Mouse (Mus musculus): ENCODE results near the gene Gadd45gip1. TPM values are rescaled to one million over a fixed set of nuclear protein-coding genes. Genes with fewer than 3 reads are reported as not detected.

The Gadd45gip1 gene
- polyA plus RNA-seq, 1 experiment: 52.9 TPM

DNA sequence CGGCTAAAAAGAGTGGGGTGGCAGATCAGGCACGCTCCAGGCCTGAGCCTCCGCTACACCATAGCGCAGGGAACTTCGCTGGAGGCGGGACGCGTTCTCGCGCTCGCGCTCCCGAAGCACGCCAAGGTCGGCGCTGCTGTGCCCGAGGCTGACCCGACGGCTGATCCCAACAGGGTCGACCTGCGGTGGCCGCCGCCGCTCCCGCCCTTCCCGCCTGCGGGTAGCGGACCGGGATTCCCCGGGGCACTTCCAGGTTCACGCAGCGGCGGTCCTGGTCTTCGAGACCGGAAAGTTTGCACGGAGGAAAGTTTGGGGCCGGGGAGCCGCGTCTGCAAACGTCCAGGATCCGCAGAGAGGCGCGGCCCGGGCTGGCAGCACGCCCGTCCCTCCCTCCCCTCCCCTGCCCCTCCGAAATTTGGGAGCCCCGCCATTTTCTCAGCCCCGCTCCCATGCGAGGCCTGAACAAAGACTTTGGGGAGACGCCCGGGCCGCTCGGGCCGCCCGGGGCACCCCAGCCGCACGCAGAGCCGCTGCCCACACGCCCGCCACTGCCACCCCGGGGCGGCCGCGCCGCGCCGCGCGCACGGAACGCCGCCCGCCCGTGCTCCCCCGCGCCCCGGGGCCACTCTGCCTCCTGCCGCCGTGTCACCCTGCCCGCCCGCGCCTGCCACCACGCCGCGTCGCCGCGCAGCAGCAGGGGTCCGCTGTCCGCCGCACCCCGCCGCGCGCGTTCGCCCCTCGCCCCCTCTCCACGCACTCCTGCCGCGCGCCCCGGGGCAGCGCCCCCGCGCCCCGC is 32.0 kb upstream of the Gadd45gip1 start:
- Histone ChIP-seq H3K36me3 (ENCODE audit: control insufficient read depth, insufficient read depth, low read length) (no peaks in the 10 kb centered on the region), H3K4me3 (ENCODE audit: control insufficient read depth, insufficient read depth, low read length) (peak overlapping the region; percentile 24), H3K27ac (ENCODE audit: control insufficient read depth, insufficient read depth, low read length) (no peak overlapping the region), H3K4me1 (replicated peaks; ENCODE audit: control insufficient read depth, insufficient read depth, low read length) (peaks cover 8% of the 10 kb centered on the region; the same call in 1 of the 2 replicates), H3K27me3 (ENCODE audit: control insufficient read depth, insufficient read depth, low read length) (no peaks in the 10 kb centered on the region; the same call in 1 of the 2 replicates)
- DNase-seq: peak; percentile 22
- 5% methylated on average over 108 of the region's 108 CpGs for WGBS
- TF ChIP-seq CTCF (IDR thresholded peaks at IDR 0.05; ENCODE audit: borderline replicate concordance, control insufficient read depth, extremely low read depth, insufficient read depth, low read length, poor library complexity): no peak
- TF ChIP-seq POLR2A (IDR thresholded peaks at IDR 0.05; ENCODE audit: control insufficient read depth, extremely low read depth, insufficient read depth, low read length, poor library complexity): no peak

DNA sequence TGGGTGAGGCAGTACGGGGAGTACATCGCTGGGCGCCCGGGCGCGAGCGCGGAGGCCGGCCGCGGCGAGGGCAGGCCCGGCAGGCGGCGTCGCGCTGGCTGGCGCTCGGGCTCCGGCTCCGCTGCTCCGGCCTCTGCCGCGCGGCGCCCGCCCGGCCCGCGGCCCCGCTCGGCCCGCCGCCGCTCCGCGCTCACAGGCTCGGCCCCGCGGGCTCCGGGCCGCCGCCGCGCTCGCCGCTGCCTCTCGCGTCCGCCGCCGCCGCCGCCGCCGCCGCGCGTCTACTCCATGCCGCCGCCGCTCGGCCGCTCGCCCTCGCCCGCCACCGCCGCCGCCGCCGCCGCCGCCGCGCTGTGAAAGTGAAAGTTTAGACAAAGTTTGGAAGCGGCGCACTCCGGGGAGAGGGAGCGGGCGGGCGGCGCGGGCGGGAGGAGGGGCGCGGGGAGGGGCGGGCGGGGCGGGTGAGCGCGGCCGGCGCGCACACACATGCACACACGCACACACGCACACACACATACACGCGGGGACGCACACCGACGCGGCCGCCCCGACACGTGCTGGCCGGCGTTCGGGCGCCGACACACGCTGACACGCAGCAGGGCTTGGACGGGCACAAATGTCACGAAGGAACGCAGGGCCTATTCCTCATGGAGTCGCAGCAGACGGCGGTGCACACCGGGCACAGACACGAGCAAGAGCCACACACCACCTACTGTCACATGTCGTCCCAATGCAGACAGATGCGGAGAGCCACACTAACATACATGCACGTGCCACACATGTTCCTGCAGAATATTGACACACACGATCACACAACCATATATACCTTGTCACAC is 31.1 kb upstream of the Gadd45gip1 start, which contains the start of gene Nfix:
Gene Nfix (minus strand): TSS at position 346 of the 833 bp plus-strand sequence.
- 25% methylated on average over 121 of the region's 125 CpGs for WGBS
- DNase-seq: peak; percentile 48
- Histone ChIP-seq H3K27ac (ENCODE audit: control insufficient read depth, insufficient read depth, low read length) (no peak within 1 kb of the TSS), H3K27me3 (ENCODE audit: control insufficient read depth, insufficient read depth, low read length) (no peaks in the 10 kb centered on the region; the same call in 1 of the 2 replicates), H3K4me1 (replicated peaks; ENCODE audit: control insufficient read depth, insufficient read depth, low read length) (peaks cover 8% of the 10 kb centered on the region; the same call in 1 of the 2 replicates), H3K36me3 (ENCODE audit: control insufficient read depth, insufficient read depth, low read length) (no peaks in the 10 kb centered on the region), H3K4me3 (ENCODE audit: control insufficient read depth, insufficient read depth, low read length) (peak within 1 kb of the TSS; percentile 52)
- TF ChIP-seq POLR2A (IDR thresholded peaks at IDR 0.05; ENCODE audit: control insufficient read depth, extremely low read depth, insufficient read depth, low read length, poor library complexity): no peak
- TF ChIP-seq CTCF (IDR thresholded peaks at IDR 0.05; ENCODE audit: borderline replicate concordance, control insufficient read depth, extremely low read depth, insufficient read depth, low read length, poor library complexity): no peak

DNA sequence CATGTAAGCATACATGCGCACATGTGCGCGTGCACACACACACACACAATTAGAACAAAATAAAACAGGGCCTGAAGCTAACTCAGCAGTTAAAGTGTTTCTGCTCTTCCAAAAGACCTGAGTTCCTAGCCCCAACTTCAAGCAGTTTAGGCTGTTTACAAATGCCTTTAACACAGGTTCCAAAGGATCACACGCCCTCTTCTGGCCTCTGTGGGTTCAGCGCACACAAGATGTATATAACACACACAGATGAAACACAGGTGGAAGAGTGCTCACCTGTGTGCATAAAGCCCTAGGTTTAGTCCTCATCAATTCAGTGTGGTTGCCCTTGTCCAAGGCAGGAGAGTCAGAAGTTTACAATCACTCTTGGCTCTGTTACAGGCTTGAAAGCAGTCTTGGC is 25.3 kb upstream of the Gadd45gip1 start:
- Histone ChIP-seq H3K4me1 (replicated peaks; ENCODE audit: control insufficient read depth, insufficient read depth, low read length) (peaks cover 2% of the 10 kb centered on the region; the same call in 1 of the 2 replicates), H3K36me3 (ENCODE audit: control insufficient read depth, insufficient read depth, low read length) (no peaks in the 10 kb centered on the region), H3K27me3 (ENCODE audit: control insufficient read depth, insufficient read depth, low read length) (no peaks in the 10 kb centered on the region), H3K4me3 (ENCODE audit: control insufficient read depth, insufficient read depth, low read length) (no peak overlapping the region), H3K27ac (ENCODE audit: control insufficient read depth, insufficient read depth, low read length) (no peak overlapping the region)
- WGBS: 99% methylated on average over 5 of the region's 5 CpGs
- TF ChIP-seq CTCF (IDR thresholded peaks at IDR 0.05; ENCODE audit: borderline replicate concordance, control insufficient read depth, extremely low read depth, insufficient read depth, low read length, poor library complexity) (no peak), POLR2A (IDR thresholded peaks at IDR 0.05; ENCODE audit: control insufficient read depth, extremely low read depth, insufficient read depth, low read length, poor library complexity) (no peak)
- DNase-seq: no peak

DNA sequence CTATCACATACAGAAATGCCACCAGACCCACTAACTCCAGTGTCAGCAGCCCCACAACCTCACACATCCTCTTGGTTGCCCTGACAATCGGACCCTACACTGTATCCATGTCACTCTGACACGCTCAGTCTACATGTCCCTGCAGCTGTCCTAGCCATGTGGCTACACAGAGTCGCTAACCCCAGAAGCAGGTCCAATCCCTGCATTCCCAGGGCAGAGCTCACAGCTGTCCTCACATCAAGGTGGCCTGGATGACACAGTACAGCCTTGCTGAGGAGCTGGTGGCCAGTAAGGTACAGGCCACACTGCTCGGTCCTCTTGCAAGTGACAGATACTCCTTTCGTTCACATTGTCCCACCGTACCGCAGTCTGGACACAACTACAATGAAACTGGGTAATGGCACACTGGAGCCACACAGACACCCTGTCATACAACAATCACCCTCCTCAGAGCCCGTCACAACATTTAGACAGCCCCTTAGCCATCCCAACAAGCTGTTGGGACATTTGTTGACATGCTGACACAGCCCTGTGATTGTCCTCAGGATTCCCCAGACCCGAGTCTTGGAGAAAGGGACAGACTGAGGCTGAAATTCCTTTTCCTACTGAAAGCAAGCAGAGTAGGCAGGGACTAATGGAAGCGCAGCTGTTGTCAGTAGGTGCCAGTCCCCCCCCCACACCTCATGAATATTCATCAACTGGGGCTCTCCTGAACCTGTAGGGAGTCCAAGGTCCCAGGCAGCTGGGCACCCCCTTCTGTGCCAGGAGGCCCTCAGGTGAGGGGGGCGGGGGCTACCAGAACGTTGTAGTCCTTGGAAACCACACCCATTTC is 22.0 kb upstream of the Gadd45gip1 start:
- Histone ChIP-seq H3K4me3 (ENCODE audit: control insufficient read depth, insufficient read depth, low read length) (no peak overlapping the region), H3K4me1 (replicated peaks; ENCODE audit: control insufficient read depth, insufficient read depth, low read length) (peaks cover 2% of the 10 kb centered on the region; the same call in 1 of the 2 replicates), H3K27me3 (ENCODE audit: control insufficient read depth, insufficient read depth, low read length) (no peaks in the 10 kb centered on the region), H3K36me3 (ENCODE audit: control insufficient read depth, insufficient read depth, low read length) (no peaks in the 10 kb centered on the region), H3K27ac (ENCODE audit: control insufficient read depth, insufficient read depth, low read length) (no peak overlapping the region)
- 94% methylated on average over 12 of the region's 12 CpGs for WGBS
- no peak for DNase-seq
- TF ChIP-seq POLR2A (IDR thresholded peaks at IDR 0.05; ENCODE audit: control insufficient read depth, extremely low read depth, insufficient read depth, low read length, poor library complexity): no peak
- no peak for TF ChIP-seq CTCF (IDR thresholded peaks at IDR 0.05; ENCODE audit: borderline replicate concordance, control insufficient read depth, extremely low read depth, insufficient read depth, low read length, poor library complexity)

DNA sequence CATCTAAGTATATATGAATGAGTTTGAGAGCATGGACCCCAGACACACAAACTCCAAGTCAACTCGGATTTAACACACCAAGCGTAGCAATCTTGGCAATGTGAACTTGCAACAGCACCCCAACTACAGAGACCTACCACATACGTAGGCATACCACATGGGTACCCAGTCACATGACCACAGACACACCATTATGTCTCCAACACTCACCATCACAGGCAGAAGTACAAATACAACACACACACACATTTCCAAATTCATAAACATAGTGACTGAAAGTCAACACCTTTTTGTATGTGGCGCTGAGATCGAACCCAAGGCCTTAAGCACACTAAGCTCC is 21.4 kb upstream of the Gadd45gip1 start:
- Histone ChIP-seq H3K4me1 (replicated peaks; ENCODE audit: control insufficient read depth, insufficient read depth, low read length) (peaks cover 2% of the 10 kb centered on the region; the same call in 1 of the 2 replicates), H3K27ac (ENCODE audit: control insufficient read depth, insufficient read depth, low read length) (no peak overlapping the region), H3K27me3 (ENCODE audit: control insufficient read depth, insufficient read depth, low read length) (no peaks in the 10 kb centered on the region), H3K4me3 (ENCODE audit: control insufficient read depth, insufficient read depth, low read length) (no peak overlapping the region), H3K36me3 (ENCODE audit: control insufficient read depth, insufficient read depth, low read length) (no peaks in the 10 kb centered on the region)
- WGBS: 93% methylated on average over 5 of the region's 5 CpGs
- no peak for TF ChIP-seq CTCF (IDR thresholded peaks at IDR 0.05; ENCODE audit: borderline replicate concordance, control insufficient read depth, extremely low read depth, insufficient read depth, low read length, poor library complexity)
- TF ChIP-seq POLR2A (IDR thresholded peaks at IDR 0.05; ENCODE audit: control insufficient read depth, extremely low read depth, insufficient read depth, low read length, poor library complexity): no peak
- DNase-seq: no peak

Measured in thymus, adult 2 months (tissue).